Mouse (Mus musculus) forebrain, postnatal 0 days (tissue): ENCODE data around the gene Nxph4. TPM values are rescaled to one million over a fixed set of nuclear protein-coding genes. Genes with fewer than 3 reads are reported as not detected.

Experiments
- ATAC-seq: fragments of 200-750 bp; cut with Nextera tagmentation; 2 replicates; pipeline ENCODE4 v1.8.0; 2017; ENCODE audit warnings: mild to moderate bottlenecking, moderate library complexity
- DNase-seq: peaks from one replicate; pipeline ENCODE4 v3.0.0-alpha.2; 2015
- H3K27ac ChIP-seq: fragments of 300-500 bp; sonication (generic); 2 replicates; pipeline ENCODE4 v1.5.1; 2014; ENCODE audit warnings: low read depth, mild to moderate bottlenecking, antibody characterized with exemption, low read length, moderate library complexity, mixed read lengths
- H3K27me3 ChIP-seq: fragments of 300-500 bp; sonication (generic); 2 replicates; pipeline ENCODE4 v1.6.1; 2014; ENCODE audit warnings: mild to moderate bottlenecking, low read length, mixed read lengths; ENCODE audit not compliant: insufficient read depth
- H3K36me3 ChIP-seq: fragments of 300-500 bp; sonication (generic); 2 replicates; pipeline ENCODE4 v1.6.1; 2014; ENCODE audit warnings: mild to moderate bottlenecking, moderate library complexity; ENCODE audit not compliant: insufficient read depth
- H3K4me1 ChIP-seq: fragments of 300-500 bp; sonication (generic); 2 replicates; pipeline ENCODE4 v1.6.1; 2014; ENCODE audit warnings: antibody characterized with exemption; ENCODE audit not compliant: insufficient read depth
- H3K4me2 ChIP-seq: fragments of 300-500 bp; sonication (generic); 2 replicates; pipeline ENCODE4 v1.6.1; 2014; ENCODE audit warnings: low read depth, mild to moderate bottlenecking, moderate library complexity
- H3K4me3 ChIP-seq: fragments of 300-500 bp; sonication (generic); 2 replicates; pipeline ENCODE4 v1.5.1; 2014; ENCODE audit warnings: low read depth, low read length, mixed read lengths
- H3K9ac ChIP-seq: fragments of 300-500 bp; sonication (generic); 2 replicates; pipeline ENCODE4 v1.6.1; 2014; ENCODE audit warnings: mild to moderate bottlenecking
- H3K9me3 ChIP-seq: fragments of 300-500 bp; sonication (generic); 2 replicates; pipeline ENCODE4 v1.6.1; 2016; ENCODE audit warnings: low read length
- CTCF ChIP-seq: sonication (generic); IDR thresholded peaks from 2 replicates; pipeline ENCODE4 v1.5.1; 2016; ENCODE audit warnings: antibody characterized with exemption, control low read depth, low read depth
- WGBS: fragments of 180-500 bp; shearing (Covaris S2); extraction: QIAGEN DNeasy Blood & Tissue Kit; methylation state at CpG from one replicate; pipeline ENCODE4 v1.1.7; 2014; 5-methylcytosine and 5-hydroxymethylcytosine counted together
- polyA plus RNA-seq: library from polyadenylated mRNA; unstranded; fragments of >200 nt; fragmentation: Nextera tagmentation; extraction: Ambion mirVana; gene quantifications from 2 replicates; pipeline ENCODE4 v1.2.1, GENCODE M21; 2015
- total RNA-seq: library from RNA; depleted of rRNA; stranded (reverse); fragments of >200 nt; gene quantifications from 2 replicates; pipeline ENCODE4 v1.2.3, GENCODE M21; 2014

Gene Nxph4
- total and polyA plus RNA-seq, 2 experiments from 2014 or later, result 2.1 to 22.6 TPM

- 78% methylated on average over 18 of the region's 18 CpGs for WGBS
- Histone ChIP-seq H3K9ac (no peak overlapping the region), H3K9me3 (no peaks in the 10 kb centered on the region), H3K36me3 (peaks cover 71% of the 10 kb centered on the region), H3K27ac (0 out of 2 replicates have a peak overlapping the region, but pooled peaks have one; percentile 9), H3K4me2 (no peak overlapping the region), H3K4me3 (no peak overlapping the region), H3K4me1 (no peaks in the 10 kb centered on the region), H3K27me3 (no peaks in the 10 kb centered on the region)
- no peak for TF ChIP-seq CTCF
- DNase-seq (no peak), ATAC-seq (no peak; the same call in 1 of the 2 replicates)
Measured at GRCm38 (mm10) chr10:127490160-127491127, 43.9 kb downstream of the Nxph4 start.

GRCm38 (mm10) chr10:127488856-127489255 lies 45.5 kb downstream of the Nxph4 start:
- Histone ChIP-seq H3K4me3 (no peak overlapping the region), H3K27ac (no peak overlapping the region), H3K4me2 (no peak overlapping the region), H3K9ac (no peak overlapping the region), H3K27me3 (no peaks in the 10 kb centered on the region), H3K36me3 (peaks cover 73% of the 10 kb centered on the region), H3K9me3 (no peaks in the 10 kb centered on the region), H3K4me1 (no peaks in the 10 kb centered on the region)
- 77% methylated on average over 7 of the region's 7 CpGs for WGBS
- no peak for ATAC-seq
- no peak for TF ChIP-seq CTCF
- no peak for DNase-seq

GRCm38 (mm10) chr10:127485235-127485634 lies 49.1 kb downstream of the Nxph4 start:
- Histone ChIP-seq H3K36me3 (peaks cover 68% of the 10 kb centered on the region), H3K27me3 (no peaks in the 10 kb centered on the region), H3K4me3 (no peak overlapping the region), H3K27ac (no peak overlapping the region), H3K9ac (no peak overlapping the region), H3K4me2 (no peak overlapping the region), H3K9me3 (no peaks in the 10 kb centered on the region), H3K4me1 (no peaks in the 10 kb centered on the region)
- ATAC-seq (no peak), DNase-seq (no peak)
- TF ChIP-seq CTCF, result no peak
- 93% methylated on average over 10 of the region's 10 CpGs for WGBS

- ATAC-seq (no peak), DNase-seq (no peak)
- Histone ChIP-seq H3K4me3 (no peak overlapping the region), H3K27me3 (no peaks in the 10 kb centered on the region), H3K4me1 (no peaks in the 10 kb centered on the region), H3K27ac (no peak overlapping the region), H3K9ac (no peak overlapping the region), H3K9me3 (no peaks in the 10 kb centered on the region), H3K36me3 (peaks cover 61% of the 10 kb centered on the region), H3K4me2 (no peak overlapping the region)
- WGBS, result 85% methylated on average over 19 of the region's 19 CpGs
- TF ChIP-seq CTCF, result no peak
Measured at GRCm38 (mm10) chr10:127480833-127481813, 53.2 kb downstream of the Nxph4 start.

- no peaks in the 10 kb centered on the region for H3K4me1 ChIP-seq
- no peak overlapping the region for H3K9ac ChIP-seq
- TF ChIP-seq CTCF, result peak; percentile 73
- H3K27me3 ChIP-seq, result no peaks in the 10 kb centered on the region
- DNase-seq (peak; percentile 67), ATAC-seq (peak; percentile 51; the same call in 1 of the 2 replicates)
- no peaks in the 10 kb centered on the region for H3K9me3 ChIP-seq
- WGBS, result 95% methylated on average over 4 of the region's 4 CpGs
- H3K4me2 ChIP-seq, result no peak overlapping the region
- no peak overlapping the region for H3K27ac ChIP-seq
- no peak overlapping the region for H3K4me3 ChIP-seq
- H3K36me3 ChIP-seq, result peaks cover 56% of the 10 kb centered on the region
Measured at GRCm38 (mm10) chr10:127479131-127479530, 55.2 kb downstream of the Nxph4 start.

- H3K36me3 ChIP-seq, result peaks cover 56% of the 10 kb centered on the region
- H3K9me3 ChIP-seq, result no peaks in the 10 kb centered on the region
- WGBS, result 92% methylated on average over 7 of the region's 7 CpGs
- DNase-seq (no peak), ATAC-seq (no peak)
- TF ChIP-seq CTCF, result no peak
- H3K27me3 ChIP-seq, result no peaks in the 10 kb centered on the region
- H3K4me3 ChIP-seq, result no peak overlapping the region
- H3K4me2 ChIP-seq, result no peak overlapping the region
- H3K9ac ChIP-seq, result no peak overlapping the region
- H3K27ac ChIP-seq, result no peak overlapping the region
- H3K4me1 ChIP-seq, result no peaks in the 10 kb centered on the region
Measured at GRCm38 (mm10) chr10:127477301-127477700, 57.1 kb downstream of the Nxph4 start.
